Mouse (Mus musculus) ES-E14 (cell line): ENCODE results near the gene Rbm44.

ENCODE experiments used
- CHD2 ChIP-seq: IDR thresholded peaks from 2 replicates; pipeline ENCODE4 v1.6.1; 2014; ENCODE audit warnings: mild to moderate bottlenecking, low read depth, low read length, inconsistent platforms
- HCFC1 ChIP-seq: IDR thresholded peaks from 2 replicates; pipeline ENCODE4 v1.6.1; 2012; ENCODE audit warnings: low read length, inconsistent platforms, borderline replicate concordance; ENCODE audit not compliant: insufficient read depth
- MAFK ChIP-seq: IDR thresholded peaks from 2 replicates; pipeline ENCODE4 v1.6.1; 2014; ENCODE audit warnings: mild to moderate bottlenecking, low read depth, low read length, inconsistent platforms; ENCODE audit not compliant: insufficient read depth
- ZNF384 ChIP-seq: IDR thresholded peaks from 2 replicates; pipeline ENCODE4 v1.6.1; 2012; ENCODE audit warnings: low read depth, low read length, inconsistent platforms

GRCm38 (mm10) chr1:91181784-91182450 is 37.0 kb downstream of the Rbm44 start:
- TF ChIP-seq ZNF384 (no peak), CHD2 (no peak), MAFK (no peak), HCFC1 (no peak)
